Mouse (Mus musculus): ENCODE results near the gene Gabrr1.

The Gabrr1 gene

GRCm38 (mm10) chr4:33208881-33209841 lies 76.8 kb downstream of the Gabrr1 start, which contains the start of gene Srsf12:
Gene Srsf12 (plus strand): TSS chr4:33208991.
- DNase-seq (ENCODE audit: low spot score in 2 of 2), result peak in 1 of 2 experiments; percentile 38
